Mouse (Mus musculus) limb, embryonic 15.5 days (tissue): ENCODE results near the gene BC030499. TPM values are rescaled to one million over a fixed set of nuclear protein-coding genes. Genes with fewer than 3 reads are reported as not detected.

Source experiments
- ATAC-seq: fragments of 200-750 bp; cut with Nextera tagmentation; 2 replicates; pipeline ENCODE4 v1.8.0; 2017; ENCODE audit warnings: low read depth, moderate TSS enrichment; ENCODE audit not compliant: insufficient number of reproducible peaks, low FRiP score, low TSS enrichment
- H3K27ac ChIP-seq: fragments of 300-500 bp; sonication (generic); 2 replicates; pipeline ENCODE4 v1.5.1; 2015; ENCODE audit warnings: moderate library complexity, mild to moderate bottlenecking, inconsistent platforms
- H3K27me3 ChIP-seq: fragments of 300-500 bp; sonication (generic); 2 replicates; pipeline ENCODE4 v1.6.1; 2015; ENCODE audit warnings: inconsistent platforms
- H3K36me3 ChIP-seq: fragments of 300-500 bp; sonication (generic); 2 replicates; pipeline ENCODE4 v1.6.1; 2015; ENCODE audit warnings: inconsistent platforms
- H3K4me1 ChIP-seq: fragments of 300-500 bp; sonication (generic); 2 replicates; pipeline ENCODE4 v1.6.1; 2015; ENCODE audit warnings: inconsistent platforms
- H3K4me2 ChIP-seq: fragments of 300-500 bp; sonication (generic); 2 replicates; pipeline ENCODE4 v1.6.1; 2015; ENCODE audit warnings: mild to moderate bottlenecking, inconsistent platforms
- H3K4me3 ChIP-seq: fragments of 300-500 bp; sonication (generic); 2 replicates; pipeline ENCODE4 v1.5.1; 2015; ENCODE audit warnings: mild to moderate bottlenecking, inconsistent platforms
- H3K9ac ChIP-seq: fragments of 300-500 bp; sonication (generic); 2 replicates; pipeline ENCODE4 v1.6.1; 2015; ENCODE audit warnings: inconsistent platforms
- H3K9me3 ChIP-seq: fragments of 300-500 bp; sonication (generic); 2 replicates; pipeline ENCODE4 v1.6.1; 2016; ENCODE audit warnings: inconsistent platforms
- WGBS: fragments of 180-500 bp; shearing (Covaris S2); methylation state at CpG from one replicate; pipeline ENCODE4 v1.1.7; 2015; 5-methylcytosine and 5-hydroxymethylcytosine counted together
- polyA plus RNA-seq: library from polyadenylated mRNA; unstranded; fragments of >200 nt; fragmentation: Nextera tagmentation; extraction: Ambion mirVana; gene quantifications from 2 replicates; pipeline ENCODE4 v1.2.1, GENCODE M21; 2015

The BC030499 gene
- polyA plus RNA-seq, 1 experiment from 2014 or later: 0.09 TPM

DNA sequence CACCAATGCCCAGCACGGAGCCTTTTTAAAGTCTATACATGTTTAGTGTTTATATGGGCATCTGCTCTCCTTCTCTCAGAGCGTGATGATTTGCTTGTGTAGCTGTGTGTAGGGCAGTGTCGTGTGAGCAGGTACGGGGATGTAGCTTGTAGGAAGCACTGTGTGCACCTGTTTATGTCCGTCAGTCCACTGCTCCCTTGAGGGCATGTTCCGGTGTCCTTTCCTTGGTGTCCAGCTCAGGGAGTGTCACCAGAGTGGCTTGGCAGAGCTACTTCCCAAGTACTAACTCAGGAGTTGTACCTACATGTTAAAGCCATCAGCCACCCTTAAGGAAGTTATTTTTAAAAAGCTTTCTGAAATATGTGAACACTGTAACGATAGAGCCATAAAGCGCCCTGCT is 46.4 kb downstream of the BC030499 start:
- Histone ChIP-seq H3K27me3 (no peaks in the 10 kb centered on the region), H3K27ac (no peak overlapping the region), H3K36me3 (peaks cover 77% of the 10 kb centered on the region), H3K4me1 (no peaks in the 10 kb centered on the region), H3K9me3 (no peaks in the 10 kb centered on the region), H3K9ac (no peak overlapping the region), H3K4me2 (no peak overlapping the region), H3K4me3 (no peak overlapping the region)
- WGBS: 94% methylated on average over 8 of the region's 8 CpGs
- ATAC-seq: no peak

DNA sequence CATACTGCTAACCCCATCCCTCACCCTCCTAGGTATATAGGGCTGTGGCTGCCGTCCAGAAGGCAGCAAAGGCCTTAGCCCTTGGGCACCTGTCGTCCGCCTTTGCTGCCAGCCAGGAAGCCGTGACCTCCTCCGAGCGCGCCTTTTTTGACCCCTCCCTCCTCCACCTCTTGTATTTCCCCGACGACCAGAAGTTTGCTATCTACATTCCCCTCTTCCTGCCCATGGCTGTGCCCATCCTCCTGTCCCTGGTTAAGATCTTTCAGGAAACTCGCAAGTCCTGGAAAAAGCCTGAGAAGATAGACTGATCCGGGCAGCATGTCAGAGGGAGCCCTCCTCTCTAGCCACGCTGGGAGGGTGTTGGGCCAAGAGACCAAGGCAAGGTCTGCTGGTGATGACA is 51.1 kb downstream of the BC030499 start:
- Histone ChIP-seq H3K9me3 (no peaks in the 10 kb centered on the region), H3K9ac (no peak overlapping the region), H3K4me3 (no peak overlapping the region), H3K4me1 (peaks cover 31% of the 10 kb centered on the region), H3K36me3 (peaks cover 39% of the 10 kb centered on the region), H3K27ac (no peak overlapping the region), H3K27me3 (no peaks in the 10 kb centered on the region), H3K4me2 (no peak overlapping the region)
- ATAC-seq: no peak
- WGBS: 80% methylated on average over 12 of the region's 12 CpGs

DNA sequence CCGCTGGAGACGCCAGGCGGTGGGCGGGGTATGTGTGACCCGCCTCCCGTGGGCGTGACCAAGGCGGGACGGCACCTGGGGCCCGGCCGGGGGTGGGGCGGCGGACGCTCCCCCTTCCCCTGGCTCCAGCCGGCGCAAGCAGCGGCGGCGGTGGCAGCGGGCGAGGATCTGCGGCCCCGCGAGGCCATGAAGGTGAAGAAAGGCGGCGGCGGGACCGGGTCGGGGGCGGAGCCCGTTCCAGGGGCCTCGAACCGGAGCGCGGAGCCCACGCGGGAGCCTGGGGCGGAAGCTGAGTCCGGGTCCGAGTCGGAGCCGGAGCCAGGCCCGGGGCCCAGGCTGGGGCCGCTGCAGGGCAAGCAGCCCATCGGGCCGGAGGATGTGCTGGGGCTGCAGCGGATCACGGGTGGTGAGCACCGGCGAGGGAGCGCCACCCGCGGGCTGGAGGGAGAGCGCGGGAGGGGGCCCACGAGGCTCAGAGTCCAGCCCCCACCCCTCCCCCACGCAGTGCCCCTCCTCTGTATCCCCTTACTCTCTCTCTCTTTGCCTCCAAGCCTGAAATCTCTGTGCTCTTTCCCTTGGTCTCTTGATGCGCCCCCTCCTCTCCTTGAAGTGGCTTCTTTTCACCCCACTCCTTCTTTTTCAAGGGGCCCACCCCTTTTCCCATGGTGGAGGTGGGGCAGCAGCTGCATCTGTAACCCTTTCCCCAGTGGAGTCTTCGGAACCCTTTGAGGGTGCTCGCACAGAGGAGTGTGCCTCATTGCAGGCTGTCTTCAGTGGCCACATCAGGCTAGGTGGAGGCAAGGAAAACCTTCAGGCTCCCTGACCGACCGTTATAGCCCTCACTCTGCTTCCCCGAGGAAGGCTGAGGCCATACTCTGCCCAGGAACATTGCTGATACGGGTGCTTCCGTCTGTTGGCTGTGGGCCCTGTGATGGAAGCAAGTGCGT is 53.0 kb downstream of the BC030499 start, which contains the start of gene Unc119:
Gene Unc119 (plus strand): TSS at position 102 of the 947 bp plus-strand sequence.
- under 1% methylated on average over 61 of the region's 66 CpGs for WGBS
- Histone ChIP-seq H3K27me3 (no peaks in the 10 kb centered on the region), H3K4me3 (peak within 1 kb of the TSS; percentile 93), H3K4me1 (peaks cover 37% of the 10 kb centered on the region), H3K9ac (peak within 1 kb of the TSS; percentile 89), H3K9me3 (no peaks in the 10 kb centered on the region), H3K36me3 (peaks cover 39% of the 10 kb centered on the region), H3K4me2 (peak within 1 kb of the TSS; percentile 78), H3K27ac (peak within 1 kb of the TSS; percentile 90)
- ATAC-seq: peak; percentile 82

DNA sequence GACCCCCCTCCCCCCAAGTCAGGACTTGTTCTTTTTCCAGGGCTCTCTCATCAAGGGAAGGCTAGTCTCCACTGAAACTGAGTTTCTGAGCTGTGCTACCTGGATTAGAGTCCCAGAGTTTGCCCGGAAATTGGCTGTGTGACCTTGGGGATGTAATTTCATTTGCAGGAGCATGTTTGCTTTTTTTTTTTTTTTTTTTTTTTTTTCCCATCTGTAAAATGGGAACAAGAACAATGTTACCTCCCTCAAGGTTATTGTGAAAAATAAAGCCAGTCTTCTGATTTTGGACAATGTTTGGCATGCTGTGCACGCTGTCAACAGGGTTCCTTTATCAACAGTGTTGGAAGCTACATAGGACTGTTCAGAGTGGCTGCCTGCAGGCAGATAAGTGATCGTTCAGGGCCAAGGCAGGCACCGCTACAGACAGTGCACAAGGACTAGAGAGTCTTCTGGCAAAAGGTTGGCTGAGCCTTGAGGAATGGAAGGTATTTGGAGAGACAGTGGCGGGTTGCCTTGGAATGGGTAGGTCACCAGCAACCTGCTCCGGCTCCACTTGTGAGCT is 53.8 kb downstream of the BC030499 start:
- no peak overlapping the region; the same call in 1 of the 2 replicates for H3K9ac ChIP-seq

DNA sequence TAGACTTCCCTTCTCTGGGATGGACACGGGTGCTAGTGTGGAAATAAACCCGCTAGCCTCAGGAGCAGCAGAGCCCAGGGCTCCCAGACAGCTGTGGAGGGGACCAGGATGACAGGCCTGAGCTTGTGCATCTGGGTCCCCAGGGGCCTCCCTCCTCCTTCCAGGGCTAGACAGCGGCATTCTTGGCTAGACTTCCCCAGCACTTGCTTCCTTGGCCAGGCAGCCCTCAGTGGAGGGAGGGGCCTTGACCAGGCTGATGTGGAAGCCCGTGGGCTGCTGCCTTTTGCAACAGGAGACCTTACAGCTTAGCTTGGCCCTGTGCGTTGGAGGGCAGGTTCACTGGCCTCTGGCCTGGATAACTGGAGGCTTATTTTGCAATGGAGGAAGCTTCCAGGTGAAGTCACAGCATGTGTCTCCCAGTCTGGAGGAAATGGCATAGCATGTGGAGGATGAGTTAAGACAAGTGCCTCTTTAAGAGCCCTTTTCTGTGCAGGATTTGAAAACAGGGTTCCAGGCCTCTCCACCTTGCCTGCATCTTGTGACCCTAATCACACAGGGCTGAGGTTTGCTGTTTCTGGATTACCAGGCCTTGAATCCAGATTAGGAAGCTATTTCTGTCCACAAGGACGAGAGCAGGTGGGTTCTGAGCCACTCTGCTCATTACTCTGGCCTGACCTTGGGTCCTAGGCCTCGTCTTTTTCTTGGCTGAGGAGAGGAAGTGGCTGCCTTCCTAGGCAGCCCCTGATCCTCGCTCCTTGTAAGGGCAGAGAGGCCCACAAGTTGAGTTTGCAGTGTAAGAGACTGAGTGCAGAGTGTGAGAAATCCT is 54.5 kb downstream of the BC030499 start:
- H3K9ac ChIP-seq: no peak overlapping the region
- H3K36me3 ChIP-seq: peaks cover 29% of the 10 kb centered on the region
- ATAC-seq: no peak
- peak overlapping the region; percentile 26 for H3K4me2 ChIP-seq
- H3K27ac ChIP-seq: peak overlapping the region; percentile 30
- 49% methylated on average over 8 of the region's 8 CpGs for WGBS
- no peaks in the 10 kb centered on the region for H3K9me3 ChIP-seq
- H3K4me1 ChIP-seq: peaks cover 37% of the 10 kb centered on the region
- H3K27me3 ChIP-seq: no peaks in the 10 kb centered on the region
- H3K4me3 ChIP-seq: peak overlapping the region; percentile 93; the same call in 1 of the 2 replicates

More for the DNA sequence above, 53.8 kb downstream of the BC030499 start:
- H3K4me1 ChIP-seq: peaks cover 37% of the 10 kb centered on the region
- 61% methylated on average over 6 of the region's 6 CpGs for WGBS
- no peak for ATAC-seq
- no peaks in the 10 kb centered on the region for H3K27me3 ChIP-seq
- peak overlapping the region; percentile 93 for H3K4me3 ChIP-seq
- peaks cover 36% of the 10 kb centered on the region for H3K36me3 ChIP-seq
- peak overlapping the region; percentile 78 for H3K4me2 ChIP-seq
- no peaks in the 10 kb centered on the region for H3K9me3 ChIP-seq
- peak overlapping the region; percentile 90 for H3K27ac ChIP-seq

DNA sequence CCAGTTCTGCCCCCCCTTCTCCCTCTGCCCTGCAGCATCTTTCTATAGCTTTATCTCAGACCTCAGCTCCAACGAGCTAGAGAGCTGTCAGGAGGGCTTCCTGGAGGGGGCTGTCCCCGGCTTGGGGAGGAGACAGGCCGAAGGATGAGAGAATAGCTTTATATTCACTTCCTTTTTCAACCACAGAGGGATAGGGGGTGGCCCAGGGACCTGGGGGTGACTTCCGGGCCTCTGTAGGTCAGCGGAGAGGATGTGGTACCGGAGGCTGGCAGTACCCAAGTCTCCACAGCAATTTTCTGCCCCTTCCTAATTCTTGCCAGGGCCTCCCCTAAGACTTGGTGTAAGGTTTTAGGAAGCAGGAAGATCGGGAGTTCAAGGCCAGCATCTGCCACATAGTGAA is 55.2 kb downstream of the BC030499 start:
- peaks cover 23% of the 10 kb centered on the region for H3K36me3 ChIP-seq
- H3K4me2 ChIP-seq: no peak overlapping the region
- H3K27me3 ChIP-seq: no peaks in the 10 kb centered on the region
- H3K4me3 ChIP-seq: no peak overlapping the region
- 71% methylated on average over 7 of the region's 7 CpGs for WGBS
- no peak overlapping the region for H3K27ac ChIP-seq
- H3K9me3 ChIP-seq: no peaks in the 10 kb centered on the region
- H3K9ac ChIP-seq: no peak overlapping the region
- H3K4me1 ChIP-seq: peaks cover 37% of the 10 kb centered on the region
- no peak for ATAC-seq

Other genes starting within 250 kb of the BC030499 start
- gene Eral1, start 210.5 kb upstream of the BC030499 start, polyA plus RNA-seq: 30.6 and 33.7 TPM in 2 replicates
- 10.5 and 13.2 TPM in 2 replicates for gene Fam222b, start 196.2 kb upstream of the BC030499 start, polyA plus RNA-seq
- gene Traf4, start 125.3 kb upstream of the BC030499 start, polyA plus RNA-seq: 65.6 and 67.0 TPM in 2 replicates
- gene Nek8, start 114.2 kb upstream of the BC030499 start, polyA plus RNA-seq: 15.4 and 16.2 TPM in 2 replicates
- 31.3 and 32.0 TPM in 2 replicates for gene Tlcd1, start 114.1 kb upstream of the BC030499 start, polyA plus RNA-seq
- gene Rpl23a, start 107.3 kb upstream of the BC030499 start, polyA plus RNA-seq: 1,208 and 1,454 TPM in 2 replicates
- gene Rab34, start 102.4 kb upstream of the BC030499 start, polyA plus RNA-seq: 153 and 164 TPM in 2 replicates
- gene Proca1, start 97.4 kb upstream of the BC030499 start, polyA plus RNA-seq: 3.1 and 3.5 TPM in 2 replicates
- gene Sdf2, start 45.1 kb upstream of the BC030499 start, polyA plus RNA-seq: 93.2 and 97.7 TPM in 2 replicates
- 27.4 and 28.2 TPM in 2 replicates for gene Supt6, start 44.9 kb upstream of the BC030499 start, polyA plus RNA-seq
- gene 2610507B11Rik, start 29.1 kb upstream of the BC030499 start, polyA plus RNA-seq: 63.3 and 68.8 TPM in 2 replicates
- 26.3 and 29.5 TPM in 2 replicates for gene Spag5, start 10.7 kb downstream of the BC030499 start, polyA plus RNA-seq
- gene Aldoc, start 32.1 kb downstream of the BC030499 start, polyA plus RNA-seq: 25.0 and 25.5 TPM in 2 replicates
- 83.9 and 85.7 TPM in 2 replicates for gene Pigs, start 37.6 kb downstream of the BC030499 start, polyA plus RNA-seq
- 35.8 and 44.3 TPM in 2 replicates for gene Unc119, start 52.6 kb downstream of the BC030499 start, polyA plus RNA-seq
- gene Foxn1, start 95.7 kb downstream of the BC030499 start, polyA plus RNA-seq: 3.1 and 3.5 TPM in 2 replicates
- 0.10 TPM in 1 of 2 replicates, not detected in the other for gene Slc13a2, start 131.4 kb downstream of the BC030499 start, polyA plus RNA-seq
- 20.2 and 21.3 TPM in 2 replicates for gene Slc46a1, start 174.9 kb downstream of the BC030499 start, polyA plus RNA-seq
- gene Sarm1, start 206.9 kb downstream of the BC030499 start, polyA plus RNA-seq: 1.3 and 1.7 TPM in 2 replicates
- 1.7 and 2.7 TPM in 2 replicates for gene Vtn, start 208.2 kb downstream of the BC030499 start, polyA plus RNA-seq
- 0.22 TPM in 1 of 2 replicates, not detected in the other for gene Sebox, start 212.6 kb downstream of the BC030499 start, polyA plus RNA-seq
- gene Tmem199, start 221.3 kb downstream of the BC030499 start, polyA plus RNA-seq: 39.7 and 41.9 TPM in 2 replicates
- gene Poldip2, start 221.4 kb downstream of the BC030499 start, polyA plus RNA-seq: 163 and 177 TPM in 2 replicates
- gene Tnfaip1, start 245.5 kb downstream of the BC030499 start, polyA plus RNA-seq: 95.1 and 95.3 TPM in 2 replicates
- 196 and 206 TPM in 2 replicates for gene Ift20, start 245.5 kb downstream of the BC030499 start, polyA plus RNA-seq